Mouse (Mus musculus) heart, postnatal 36 days (tissue): ENCODE data around the gene Anapc13. TPM values are rescaled to one million over a fixed set of nuclear protein-coding genes. Genes with fewer than 3 reads are reported as not detected.

Source experiments
- DNase-seq, 2 experiments: peaks; one replicate each; pipeline ENCODE4 v3.0.0; 2021 to 2022
- intact Hi-C: fragments of 180-260 bp; cut with DNase I; formaldehyde crosslinking; loops from one replicate; pipeline ENCODE4 v1.15.1; 2025
- total RNA-seq, 2 experiments: library from RNA; stranded (reverse); gene quantifications; 2 replicates each; pipeline ENCODE4 v1.2.3; 2021

The Anapc13 gene
- total RNA-seq, 2 experiments from 2014 or later: 341 to 347 TPM

DNA sequence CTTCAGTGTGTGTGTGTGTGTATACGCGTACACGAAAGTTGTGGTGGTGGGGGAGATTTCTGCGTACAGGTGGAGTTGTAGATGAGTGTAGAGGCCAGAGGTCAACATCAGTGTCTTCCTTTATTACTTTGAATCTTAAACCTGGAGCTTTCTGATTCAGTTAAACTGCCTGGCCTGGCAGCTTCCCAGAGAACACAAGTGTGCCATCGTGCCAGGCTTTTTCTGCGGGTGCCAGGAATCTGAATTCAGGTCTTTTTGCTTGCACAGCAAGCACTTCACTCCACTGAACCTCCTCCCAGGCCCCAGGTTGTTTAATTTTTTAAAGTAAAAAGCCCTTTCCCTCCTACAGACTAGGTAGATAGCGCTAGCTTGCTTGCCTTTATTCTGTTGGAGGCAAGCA lies 1.3 kb downstream of the Anapc13 start:
- intact Hi-C loops: loop anchor here (2.0 to 10.0 kb wide), 2 partner anchors 207 to 677 kb away; partner anchors contain the start of genes 1300017J02Rik, Ryk and Topbp1
- no peak for DNase-seq

DNA sequence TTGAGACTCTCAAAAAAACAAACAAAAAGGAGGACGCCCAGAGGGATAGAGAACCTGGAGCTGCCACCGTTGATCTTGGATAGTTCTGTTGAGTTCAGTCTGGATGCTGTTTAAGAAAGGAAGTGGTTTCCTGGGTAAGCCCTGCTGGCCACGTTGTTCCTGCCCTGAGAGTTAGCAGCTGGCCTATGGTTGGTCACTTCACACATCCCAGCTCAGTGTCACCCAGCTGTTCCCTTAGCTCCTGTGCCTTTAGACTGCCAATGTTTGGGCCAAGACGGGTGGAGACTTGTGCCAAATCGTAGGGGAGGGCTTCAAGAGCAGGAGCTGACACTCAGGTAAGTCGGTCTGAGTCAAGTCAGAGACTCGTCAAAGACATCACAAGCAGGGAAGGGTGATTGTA lies 3.0 kb downstream of the Anapc13 start:
- intact Hi-C loops: loop anchor here (10.0 kb wide), 1 partner anchor 676 kb away; the partner anchor contains the start of genes 1300017J02Rik and Topbp1

DNA sequence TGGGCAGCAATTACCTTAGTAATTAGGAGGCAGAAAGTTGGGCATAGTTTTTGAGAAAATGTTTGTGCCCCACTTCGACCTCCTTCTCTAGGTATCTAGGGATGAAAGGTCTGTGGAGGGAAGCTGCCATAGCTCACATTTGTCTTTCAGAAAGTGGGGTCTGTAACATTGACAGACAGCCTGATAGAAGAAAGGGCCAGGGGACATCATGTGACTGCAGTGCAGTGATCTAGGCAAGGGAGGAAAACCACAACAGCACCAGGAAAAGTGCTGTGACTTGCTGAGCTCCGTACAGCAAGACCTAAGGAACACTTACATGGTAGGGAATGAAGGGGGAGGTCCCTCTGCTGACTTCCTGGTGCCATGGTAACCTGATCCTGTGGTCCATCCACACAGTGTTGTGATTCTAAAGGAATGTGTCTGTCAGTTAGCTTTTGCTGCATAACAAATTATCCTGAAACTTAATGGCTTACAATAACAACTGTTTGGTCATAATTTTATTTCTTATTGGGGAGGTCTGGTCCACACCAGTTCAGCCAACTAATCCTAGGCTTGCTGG lies 5.6 kb downstream of the Anapc13 start:
- intact Hi-C loops: no loop called here
- no peak for DNase-seq

More for the DNA sequence above, 3.0 kb downstream of the Anapc13 start:
- DNase-seq: no peak

DNA sequence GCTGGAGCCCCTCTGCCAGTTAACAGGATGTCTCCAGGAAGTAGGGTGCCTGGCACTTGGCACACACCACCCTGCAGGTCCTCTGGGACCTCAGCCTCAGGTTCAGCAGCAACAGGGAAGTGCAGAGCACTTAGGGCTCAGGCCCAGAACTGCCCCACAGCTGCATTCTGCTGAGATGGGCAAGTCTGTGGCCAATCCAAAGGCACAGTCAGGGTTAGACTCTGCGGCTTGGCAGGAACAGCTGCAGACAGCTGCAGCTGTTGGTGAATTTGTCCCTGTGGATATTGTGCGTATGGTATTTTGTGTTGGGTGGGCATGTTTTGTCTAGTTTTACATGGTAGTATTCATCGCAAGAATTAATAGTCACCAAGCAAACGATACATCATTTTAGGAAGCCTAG lies 6.1 kb downstream of the Anapc13 start:
- intact Hi-C loops: no loop called here
- DNase-seq: no peak

DNA sequence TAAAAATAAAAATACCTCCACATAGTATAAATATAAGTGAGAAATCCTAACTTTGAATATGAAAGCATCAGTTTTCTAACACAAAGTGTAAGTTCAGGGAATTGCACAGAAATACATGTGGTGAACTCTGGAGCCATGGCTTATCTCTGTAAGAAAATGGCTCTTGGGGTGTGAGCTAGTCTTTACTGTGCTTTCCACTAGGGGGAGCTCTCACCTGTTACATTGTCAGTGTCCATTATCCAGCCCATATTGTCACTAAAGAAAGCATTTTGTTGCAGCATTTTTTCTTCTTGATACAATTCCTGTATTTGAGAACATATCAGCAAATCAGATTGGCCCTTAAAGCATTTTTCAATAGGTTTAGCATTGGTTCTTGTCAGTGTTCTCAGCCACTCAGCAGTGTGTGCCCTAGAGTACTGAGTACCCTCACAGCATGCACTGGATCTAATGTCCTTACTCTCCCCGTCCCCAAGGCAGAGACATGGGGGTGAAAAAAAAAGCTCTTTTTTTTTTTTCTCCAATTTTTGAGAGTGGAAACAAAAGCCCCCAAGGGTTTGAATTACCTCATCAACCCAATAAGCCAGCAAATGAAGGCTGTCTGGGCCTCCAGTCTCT lies 6.9 kb downstream of the Anapc13 start:
- intact Hi-C loops: no loop called here
- peak; percentile 46 to 59 for DNase-seq

DNA sequence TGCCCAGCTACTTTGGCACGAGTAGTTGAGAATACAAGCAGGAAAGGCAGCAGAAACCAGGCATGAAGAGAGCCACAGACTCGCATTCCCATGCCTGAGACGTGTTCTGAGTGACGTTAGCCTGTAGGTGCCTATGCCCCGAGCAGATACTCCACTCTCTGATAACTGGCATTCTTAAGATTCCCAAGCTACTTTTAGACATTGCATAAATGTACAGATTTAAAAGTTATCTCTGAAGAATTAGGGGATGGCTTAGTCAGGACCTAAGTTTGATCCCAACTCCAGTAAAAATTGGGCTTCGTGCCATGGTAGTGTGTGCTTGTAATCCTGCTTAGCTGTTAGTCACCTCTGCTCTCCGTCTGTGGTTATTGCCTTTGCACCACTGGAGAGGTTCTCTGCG lies 8.4 kb downstream of the Anapc13 start:
- DNase-seq: no peak
- intact Hi-C loops: no loop called here

DNA sequence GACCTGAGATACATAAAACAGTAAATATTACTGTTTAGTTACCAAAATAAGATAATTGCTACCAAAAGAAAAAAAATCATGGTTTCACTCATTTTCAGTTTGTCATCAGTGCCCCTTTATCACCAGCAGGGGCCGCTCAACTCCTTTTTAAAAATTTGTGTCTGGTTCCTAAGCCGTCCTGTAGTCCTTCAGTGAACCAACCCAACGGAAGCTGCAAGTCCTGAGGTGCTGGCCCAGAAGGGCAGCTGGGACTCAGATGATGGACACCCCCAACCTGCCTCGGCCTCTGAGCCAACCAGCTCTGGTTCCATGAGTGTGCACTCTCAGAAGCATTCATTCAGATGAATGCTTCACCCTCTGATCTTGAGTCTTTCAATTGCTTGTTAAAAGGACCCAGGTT lies 10.5 kb downstream of the Anapc13 start:
- DNase-seq: peak; percentile 70 to 71

DNA sequence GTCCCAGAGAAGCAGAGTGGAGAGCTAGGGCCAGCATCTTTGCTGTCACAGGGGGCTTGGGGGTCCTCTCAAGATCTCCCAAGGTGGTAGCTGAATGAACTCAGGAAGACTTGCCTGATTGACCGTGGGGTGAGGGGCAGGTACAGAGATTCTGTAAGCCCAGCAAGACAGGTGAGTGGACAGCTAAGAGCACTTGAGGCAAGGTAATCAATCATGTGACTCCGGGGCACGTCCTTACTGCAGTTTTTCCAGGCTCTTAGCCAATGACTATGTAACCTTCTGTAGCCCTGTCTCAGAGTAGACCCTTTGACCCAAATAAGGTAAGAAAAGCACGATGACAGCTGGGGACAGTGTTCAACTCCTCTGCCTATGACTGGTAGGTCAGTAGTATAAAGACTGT lies 11.0 kb downstream of the Anapc13 start:
- DNase-seq: no peak
- intact Hi-C loops: loop anchor here (2.0 kb wide), 1 partner anchor 76 kb away; no protein-coding TSS in a partner anchor

More for the DNA sequence above, 10.5 kb downstream of the Anapc13 start:
- intact Hi-C loops: loop anchor here (1.0 to 2.0 kb wide), 3 partner anchors 76 to 230 kb away; no protein-coding TSS in a partner anchor

DNA sequence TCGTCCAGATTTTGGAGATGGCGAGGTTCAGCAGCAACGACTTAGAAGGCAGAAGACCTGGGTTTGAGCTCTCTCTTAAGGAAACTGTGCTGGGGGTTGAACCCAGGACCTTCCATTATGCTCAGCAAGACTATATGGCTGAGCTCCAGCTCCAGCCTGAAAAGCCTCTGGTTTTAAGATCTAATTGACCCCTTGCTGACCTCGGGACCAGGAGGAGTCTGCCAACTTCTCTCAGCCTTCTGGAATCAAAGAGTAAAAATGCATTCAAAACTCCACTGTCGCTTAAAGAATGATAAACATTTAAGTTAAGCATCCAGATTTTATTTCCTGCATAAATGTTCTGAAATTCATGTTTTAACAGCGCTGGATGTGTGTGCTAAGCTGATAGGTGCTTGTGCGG lies 12.9 kb downstream of the Anapc13 start:
- intact Hi-C loops: no loop called here

DNA sequence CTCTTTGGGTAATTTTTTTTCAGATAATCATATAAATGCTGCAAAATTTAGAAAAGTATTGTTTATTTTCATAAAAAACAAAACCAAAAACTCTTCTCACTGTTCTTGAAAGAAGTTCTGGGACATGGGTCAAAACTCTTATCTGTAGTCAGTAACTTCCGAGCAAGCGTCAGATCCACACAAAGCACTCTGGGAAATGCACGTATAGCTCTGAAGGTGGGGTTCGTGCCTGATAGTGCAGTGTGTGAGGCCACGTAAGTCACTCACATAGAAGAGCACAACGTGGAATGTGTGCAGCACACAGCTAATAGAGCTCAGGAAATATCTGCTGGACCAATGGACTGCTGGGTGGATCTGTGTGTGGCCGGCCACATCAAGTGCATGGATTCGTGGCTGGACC lies 13.4 kb downstream of the Anapc13 start:
- no peak for DNase-seq
- intact Hi-C loops: no loop called here

More for the DNA sequence above, 12.9 kb downstream of the Anapc13 start:
- DNase-seq: no peak

DNA sequence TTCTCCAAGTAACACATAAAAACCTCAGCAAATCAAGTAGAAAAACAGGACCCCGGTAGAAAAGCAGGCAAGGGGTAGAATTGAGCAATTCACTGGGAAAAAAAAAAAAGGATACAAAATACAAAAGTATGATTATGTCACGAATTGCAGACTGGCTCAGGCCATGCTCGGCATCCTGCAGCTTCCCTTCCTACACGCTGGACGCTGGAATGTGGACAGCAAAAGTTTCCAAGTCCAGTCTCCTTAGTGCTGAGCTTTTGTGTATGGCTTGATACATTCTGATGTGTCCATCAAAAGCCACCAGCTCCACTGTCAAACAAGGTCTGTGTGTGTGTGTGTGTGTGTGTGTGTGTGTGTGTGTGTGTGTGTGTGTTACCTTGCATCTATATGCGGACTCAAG lies 15.4 kb downstream of the Anapc13 start:
- intact Hi-C loops: no loop called here
- DNase-seq: no peak

DNA sequence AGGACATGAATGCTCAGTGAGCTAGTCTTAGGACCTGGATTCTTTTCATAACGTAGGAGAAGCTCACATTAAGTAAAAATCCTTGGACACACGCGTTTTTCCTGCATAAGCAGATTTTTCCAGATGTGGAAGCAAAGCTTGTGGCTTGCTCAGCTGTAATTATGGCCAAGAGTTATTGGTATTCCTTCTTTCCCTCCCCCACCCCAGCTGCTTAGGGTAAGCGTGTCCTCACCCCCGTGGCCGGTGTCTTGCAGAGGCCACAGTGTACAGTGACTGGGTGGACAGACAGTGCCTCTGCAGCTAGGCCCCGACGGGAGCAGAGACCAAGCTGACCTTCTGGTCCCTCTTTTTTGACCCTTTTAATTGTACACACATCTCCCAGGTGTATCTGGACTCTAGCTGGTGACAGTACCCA lies 17.0 kb downstream of the Anapc13 start:
- peak in 1 of 2 experiments; percentile 36 for DNase-seq
- intact Hi-C loops: no loop called here

DNA sequence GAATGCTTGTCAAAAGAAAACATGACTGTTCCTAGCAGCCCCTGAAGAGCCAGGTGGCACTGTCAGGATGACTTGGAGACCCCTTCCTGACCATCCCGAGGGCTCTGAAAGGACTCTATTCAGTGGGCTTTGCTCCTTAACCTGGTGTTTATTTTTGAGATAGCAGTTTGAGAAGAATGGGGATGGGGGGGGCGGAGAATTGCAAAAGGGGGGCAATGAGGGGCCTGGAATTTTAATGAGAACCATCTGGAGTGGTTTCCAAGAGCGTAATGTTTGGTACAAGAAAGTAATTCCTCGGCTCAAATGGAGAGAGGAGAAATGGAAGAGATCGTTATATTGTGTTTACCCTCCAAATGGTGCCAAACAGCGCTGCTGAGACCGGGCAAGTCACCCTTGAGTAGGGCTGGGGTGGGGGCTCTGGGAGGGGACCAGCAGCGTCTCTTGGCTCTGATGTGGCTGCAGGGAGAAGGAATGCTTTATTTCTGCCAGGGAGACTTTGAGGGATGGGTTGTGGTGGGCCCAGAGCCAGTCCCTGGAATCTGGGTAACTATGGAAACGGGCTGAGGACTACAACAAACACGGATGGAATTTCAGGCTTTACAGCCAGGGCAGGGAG lies 17.5 kb downstream of the Anapc13 start:
- peak; percentile 68 for DNase-seq
- intact Hi-C loops: no loop called here

DNA sequence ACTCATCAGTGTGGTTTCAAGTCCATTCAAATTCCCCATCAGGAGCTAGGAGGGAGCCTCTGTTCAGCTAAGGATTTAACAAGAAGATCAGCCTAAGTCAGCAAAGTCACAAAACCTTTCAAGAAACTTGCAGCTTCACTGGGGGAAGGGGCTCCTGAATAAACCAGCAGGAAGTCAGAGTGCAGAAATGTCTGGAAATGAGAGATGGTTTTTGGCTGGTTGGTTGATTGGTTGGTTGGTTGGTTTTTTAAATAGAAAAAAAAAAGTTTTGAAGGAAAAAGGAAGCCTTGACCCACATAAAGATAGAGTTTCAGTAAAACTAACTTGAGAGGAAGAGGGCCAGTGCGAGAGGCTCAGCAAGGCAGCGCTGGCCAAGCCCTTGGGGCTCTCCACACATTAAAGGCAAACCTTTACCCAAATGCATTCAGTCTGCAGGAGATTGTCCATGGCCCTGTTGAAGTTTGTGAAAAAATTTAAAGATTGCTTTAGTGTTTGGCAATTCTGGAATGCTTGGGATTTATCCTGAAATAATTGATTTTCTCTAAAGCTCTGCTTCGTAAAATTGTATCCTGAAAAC lies 19.1 kb downstream of the Anapc13 start:
- DNase-seq: no peak
- intact Hi-C loops: no loop called here

DNA sequence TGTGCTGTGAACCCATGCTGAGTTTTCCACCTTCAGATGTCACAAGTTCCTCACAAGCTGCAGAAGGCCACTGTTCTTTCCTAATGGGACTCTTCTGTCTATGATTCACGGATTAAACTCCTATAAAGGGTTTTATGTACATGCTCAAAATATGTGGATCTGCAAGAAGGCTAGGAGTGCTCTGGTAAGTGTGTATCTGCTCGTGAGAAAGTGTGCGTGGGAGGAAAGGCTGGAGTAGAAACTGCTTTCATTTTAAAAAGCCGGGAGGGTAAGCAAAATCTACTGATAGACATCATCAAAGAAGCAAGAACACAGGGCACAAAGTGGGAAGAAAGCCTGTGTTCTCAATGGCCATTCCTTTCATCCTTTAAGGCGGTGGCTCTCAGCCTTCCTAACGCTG lies 20.9 kb downstream of the Anapc13 start:
- no peak for DNase-seq
- intact Hi-C loops: no loop called here

DNA sequence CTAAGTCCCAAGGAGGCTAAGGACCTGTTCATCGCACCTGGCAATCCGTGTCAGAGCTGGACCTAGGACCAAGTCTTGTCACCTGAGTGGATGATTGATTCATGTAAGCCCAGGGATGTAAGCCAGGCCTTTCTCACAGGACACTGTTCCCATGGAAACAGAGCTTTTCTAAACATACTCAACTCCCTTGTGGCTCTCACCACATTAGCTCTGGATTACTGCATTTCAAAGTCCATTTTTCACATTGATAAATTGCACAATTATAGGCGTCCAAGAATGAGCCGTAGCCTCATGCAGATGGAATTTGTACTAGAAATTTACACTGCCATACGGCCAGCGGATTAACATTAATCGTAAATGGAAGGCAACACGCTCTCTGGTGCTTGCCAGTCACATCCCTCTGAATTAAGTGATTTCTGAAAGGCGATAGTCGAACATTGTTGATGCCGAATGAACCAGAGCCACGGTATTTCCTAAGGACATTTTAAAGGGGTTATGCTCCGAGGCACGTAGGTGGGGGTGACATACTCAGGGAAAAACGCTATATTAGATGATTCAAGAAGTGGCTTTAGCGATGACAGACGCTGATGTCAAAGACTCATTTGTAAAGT lies 23.9 kb downstream of the Anapc13 start:
- DNase-seq: peak in 1 of 2 experiments; percentile 28
- intact Hi-C loops: no loop called here

DNA sequence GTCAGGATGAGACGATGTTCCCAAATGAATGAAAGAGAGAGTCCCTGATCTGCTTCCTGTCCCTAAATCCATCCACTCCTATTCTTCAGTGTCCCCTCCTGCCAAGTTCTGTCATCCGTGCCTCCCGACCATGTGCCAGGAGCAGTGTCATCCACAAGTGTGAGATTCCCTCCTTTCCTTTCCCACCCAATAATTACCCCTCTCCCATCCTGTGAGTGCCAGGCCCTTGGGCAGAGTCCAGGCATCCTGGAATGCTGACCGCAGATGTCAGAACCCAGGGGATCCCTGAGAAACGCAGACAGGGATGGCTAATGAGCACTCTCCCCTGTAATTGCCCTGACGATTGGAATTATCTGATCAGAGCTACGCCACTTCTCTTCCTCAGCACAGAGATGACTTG lies 24.5 kb downstream of the Anapc13 start:
- intact Hi-C loops: no loop called here
- no peak for DNase-seq

DNA sequence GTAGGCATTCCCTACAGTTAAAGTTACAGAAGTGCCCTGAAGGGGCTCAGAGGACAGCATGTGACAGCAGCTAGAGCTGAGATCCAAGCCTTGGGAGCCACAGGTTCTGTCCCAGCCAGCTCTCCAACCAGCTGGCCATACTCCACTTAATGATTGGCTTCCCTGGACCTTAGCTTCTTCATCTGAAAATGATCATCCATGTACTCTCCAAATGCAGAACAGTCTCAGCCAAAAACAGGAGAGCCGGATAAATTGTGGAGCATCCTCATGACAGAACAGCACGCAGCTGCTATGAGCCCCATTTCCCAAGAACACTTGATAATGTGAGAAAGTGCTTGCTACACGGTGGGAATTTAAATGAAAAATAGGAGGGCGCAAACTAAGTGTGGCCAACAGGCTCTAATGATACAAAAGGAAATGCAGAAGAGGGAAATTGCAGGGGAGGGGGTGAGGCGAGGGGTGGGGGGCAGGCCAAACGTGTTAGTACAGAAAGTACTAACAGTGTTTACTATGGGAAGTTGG lies 25.2 kb downstream of the Anapc13 start:
- intact Hi-C loops: no loop called here

DNA sequence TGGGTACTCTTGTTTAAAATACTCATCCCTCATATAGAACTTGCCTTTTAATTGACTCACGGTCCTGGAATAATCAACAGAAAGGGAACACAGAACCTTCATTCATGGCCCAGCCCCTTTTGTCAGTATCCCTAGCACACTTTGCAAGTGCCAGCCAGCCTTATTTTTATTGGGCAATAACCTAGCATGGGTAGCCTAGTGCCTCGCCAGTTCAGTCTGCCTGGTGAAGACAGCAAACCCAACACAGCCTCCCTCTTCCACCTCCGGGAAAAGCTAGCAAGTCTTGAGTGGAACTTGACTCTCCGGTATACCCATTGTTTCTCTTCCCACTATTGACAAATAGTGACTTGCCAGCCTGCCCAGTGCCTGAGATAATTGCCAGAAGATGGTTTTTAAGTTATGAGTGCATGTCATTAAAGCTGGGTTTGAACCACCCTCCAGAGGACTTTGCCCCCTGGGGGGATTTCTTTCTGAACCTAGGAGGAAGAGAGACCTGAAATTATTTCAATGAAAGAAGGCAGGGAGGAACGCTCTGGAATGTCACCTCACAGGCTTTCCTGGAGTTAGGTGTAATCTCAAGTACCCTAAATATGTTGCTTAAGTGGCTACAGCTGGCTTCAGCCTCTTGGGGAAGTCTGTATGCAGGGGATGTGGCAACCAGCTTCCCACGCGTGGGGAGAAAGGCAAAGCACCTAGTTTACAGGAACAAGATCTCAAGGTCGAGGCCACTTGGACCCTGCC lies 30.4 kb downstream of the Anapc13 start:
- DNase-seq: no peak
- intact Hi-C loops: no loop called here

More for the DNA sequence above, 25.2 kb downstream of the Anapc13 start:
- DNase-seq: no peak

DNA sequence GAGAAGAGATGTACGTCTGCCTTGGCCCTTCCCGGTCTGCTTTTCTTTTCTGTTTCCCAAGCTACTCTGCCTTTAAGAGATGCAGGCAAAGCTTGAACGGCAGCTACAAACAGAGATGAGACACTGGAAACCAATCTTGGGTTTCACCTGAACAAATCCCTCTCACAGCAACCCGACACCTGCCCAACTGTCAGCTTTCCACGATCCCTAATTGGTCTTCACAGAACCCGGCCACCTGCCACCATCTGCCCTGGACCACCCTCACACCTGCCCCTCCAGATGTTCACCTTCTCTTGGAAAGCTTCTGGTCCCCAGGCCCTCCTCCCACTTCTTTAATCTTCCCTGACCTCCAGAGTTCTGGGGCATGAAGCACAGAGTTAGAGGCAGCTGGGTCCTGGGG lies 42.0 kb downstream of the Anapc13 start:
- DNase-seq: no peak
- intact Hi-C loops: no loop called here
